Mouse (Mus musculus) kidney, adult 2 months (tissue): ENCODE results near the gene Srcin1. TPM values are rescaled to one million over a fixed set of nuclear protein-coding genes. Genes with fewer than 3 reads are reported as not detected.

Experiments used
- DNase-seq: peaks from one replicate; pipeline ENCODE4 v3.0.0; 2021
- H3K27ac ChIP-seq: fragments of 200-500 bp; 2 replicates; pipeline ENCODE4 v1.5.1; 2012; ENCODE audit warnings: low read depth, low read length, control low read depth, inconsistent platforms; ENCODE audit not compliant: insufficient read depth
- H3K27me3 ChIP-seq: fragments of 200-500 bp; replicated peaks from 2 replicates; pipeline ENCODE4 v1.6.1; 2012; ENCODE audit warnings: mild to moderate bottlenecking, moderate library complexity, low read length, inconsistent platforms; ENCODE audit not compliant: control insufficient read depth, insufficient read depth
- H3K36me3 ChIP-seq: fragments of 200-500 bp; 2 replicates; pipeline ENCODE4 v1.6.1; 2012; ENCODE audit warnings: mild to moderate bottlenecking, moderate library complexity, low read length, inconsistent platforms; ENCODE audit not compliant: control insufficient read depth, insufficient read depth
- H3K4me1 ChIP-seq: fragments of 200-500 bp; 2 replicates; pipeline ENCODE4 v1.6.1; 2011; ENCODE audit warnings: low read length; ENCODE audit not compliant: control insufficient read depth, insufficient read depth
- H3K4me3 ChIP-seq: fragments of 200-500 bp; 2 replicates; pipeline ENCODE4 v1.5.1; 2011; ENCODE audit warnings: mild to moderate bottlenecking, low read depth, low read length, control low read depth; ENCODE audit not compliant: insufficient read depth
- CTCF ChIP-seq: fragments of 200-500 bp; conservative IDR thresholded peaks from 2 replicates; pipeline ENCODE4 v1.5.1; 2011; ENCODE audit warnings: low read depth, mild to moderate bottlenecking, control low read depth, low read length, moderate library complexity, mixed read lengths; ENCODE audit not compliant: insufficient read depth, insufficient read length
- POLR2A ChIP-seq: fragments of 200-500 bp; IDR thresholded peaks from one replicate; pipeline ENCODE4 v1.6.1; 2011; ENCODE audit warnings: low read depth, low read length, control low read depth
- WGBS: fragments of 180-500 bp; shearing (Covaris S2); methylation state at CpG from one replicate; pipeline ENCODE4 v1.1.7; 2018; 5-methylcytosine and 5-hydroxymethylcytosine counted together
- polyA plus RNA-seq: library from polyadenylated mRNA; depleted of rRNA; stranded (reverse); fragments of >200 nt; gene quantifications from 2 replicates; pipeline ENCODE4 v1.2.3, GENCODE M21; 2012

Srcin1 gene
- polyA plus RNA-seq, 1 experiment, result 13.0 TPM

GRCm38 (mm10) chr11:97528282-97528808 lies 47.6 kb downstream of the Srcin1 start:
- 0 out of 2 replicates have a peak overlapping the region, but pooled peaks have one; percentile 5 for H3K27ac ChIP-seq
- no peaks in the 10 kb centered on the region; the same call in 1 of the 2 replicates for H3K4me1 ChIP-seq
- no peaks in the 10 kb centered on the region for H3K36me3 ChIP-seq
- 56% methylated on average over 18 of the region's 18 CpGs for WGBS
- TF ChIP-seq POLR2A (no peak), CTCF (no peak)
- H3K4me3 ChIP-seq, result no peak overlapping the region
- peak; percentile 92 for DNase-seq
- no peaks in the 10 kb centered on the region for H3K27me3 ChIP-seq

- DNase-seq, result no peak
- Histone ChIP-seq H3K4me3 (no peak overlapping the region), H3K27ac (no peak overlapping the region), H3K36me3 (no peaks in the 10 kb centered on the region), H3K27me3 (no peaks in the 10 kb centered on the region), H3K4me1 (peaks cover 13% of the 10 kb centered on the region)
- TF ChIP-seq CTCF (no peak), POLR2A (no peak)
- 95% methylated on average over 6 of the region's 6 CpGs for WGBS
These were observed 50.7 kb downstream of the Srcin1 start for GRCm38 (mm10) chr11:97525313-97525712.

DNA sequence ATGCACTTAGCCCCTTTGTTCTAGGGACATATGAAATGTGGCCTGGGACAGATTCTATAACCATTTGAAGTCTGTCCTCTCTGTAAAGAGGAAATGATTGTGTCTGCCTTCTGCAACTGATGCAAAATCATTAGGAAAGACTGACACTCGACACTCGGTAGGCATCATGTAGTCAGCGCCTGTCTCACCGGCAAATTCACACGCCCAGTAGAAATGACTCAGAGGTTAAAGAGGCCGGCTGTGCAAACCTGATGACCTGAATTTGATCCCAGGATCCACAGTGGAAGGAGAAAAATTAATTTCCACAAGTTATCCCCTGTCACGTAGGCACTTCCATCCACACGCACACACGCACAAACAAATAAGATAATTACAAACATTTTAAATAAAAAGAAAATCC lies 51.7 kb downstream of the Srcin1 start:
- 56% methylated on average over 9 of the region's 9 CpGs for WGBS
- Histone ChIP-seq H3K27ac (peak overlapping the region; percentile 34; the same call in 1 of the 2 replicates), H3K4me3 (no peak overlapping the region), H3K4me1 (peaks cover 13% of the 10 kb centered on the region), H3K27me3 (no peaks in the 10 kb centered on the region), H3K36me3 (no peaks in the 10 kb centered on the region)
- TF ChIP-seq CTCF, result no peak
- no peak for TF ChIP-seq POLR2A
- no peak for DNase-seq

- peak; percentile 89 for DNase-seq
- no peak for TF ChIP-seq CTCF
- no peak for TF ChIP-seq POLR2A
- WGBS, result 9% methylated on average over 1 of the region's 1 CpGs
These were observed 52.1 kb downstream of the Srcin1 start for GRCm38 (mm10) chr11:97523827-97524261.

GRCm38 (mm10) chr11:97523107-97523506 lies 52.9 kb downstream of the Srcin1 start:
- H3K27ac ChIP-seq, result no peak overlapping the region
- no peaks in the 10 kb centered on the region for H3K27me3 ChIP-seq
- no peak overlapping the region for H3K4me3 ChIP-seq
- peaks cover 13% of the 10 kb centered on the region for H3K4me1 ChIP-seq
- TF ChIP-seq CTCF (no peak), POLR2A (no peak)
- 87% methylated on average over 14 of the region's 14 CpGs for WGBS
- no peak for DNase-seq
- H3K36me3 ChIP-seq, result no peaks in the 10 kb centered on the region

More at GRCm38 (mm10) chr11:97523827-97524261, 52.1 kb downstream of the Srcin1 start:
- no peaks in the 10 kb centered on the region for H3K27me3 ChIP-seq
- peak overlapping the region; percentile 34; the same call in 1 of the 2 replicates for H3K27ac ChIP-seq
- peaks cover 13% of the 10 kb centered on the region for H3K4me1 ChIP-seq
- H3K36me3 ChIP-seq, result no peaks in the 10 kb centered on the region
- no peak overlapping the region for H3K4me3 ChIP-seq

DNA sequence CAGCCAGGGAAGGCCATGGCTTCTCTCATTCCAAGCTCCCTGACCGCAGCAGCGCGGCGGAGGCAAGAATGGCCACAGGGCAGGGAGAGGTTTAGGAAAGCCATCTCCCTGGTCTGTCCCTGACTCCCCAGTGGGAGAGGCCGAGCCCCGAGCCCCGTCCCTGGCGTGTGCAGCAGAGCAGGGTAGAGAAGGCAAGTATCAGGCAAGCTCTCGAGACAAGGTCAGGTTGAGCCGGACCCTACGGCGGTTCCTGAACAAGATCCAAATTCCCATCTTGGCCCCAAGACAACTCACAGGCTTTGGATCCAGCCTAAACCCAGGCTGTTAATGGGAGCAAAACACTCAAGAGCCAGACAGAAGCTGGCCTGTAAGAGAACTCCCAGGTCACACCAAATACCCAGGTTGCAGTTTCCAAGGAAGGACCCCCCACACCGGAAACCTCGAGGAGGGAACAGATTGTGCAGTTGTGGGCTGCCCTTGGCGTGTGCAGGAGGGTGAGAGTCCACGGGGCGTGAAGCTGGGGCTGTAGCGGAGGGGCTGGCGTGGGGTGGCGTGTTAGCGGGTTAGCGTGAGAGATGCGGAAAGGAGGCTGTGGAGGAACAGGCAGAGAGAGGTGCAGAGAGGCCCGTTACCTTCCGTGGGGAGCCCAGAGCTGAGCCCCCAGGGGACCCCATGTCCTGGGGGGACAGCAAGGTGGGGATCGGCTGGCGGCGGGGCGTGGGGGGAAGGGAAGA lies 54.1 kb downstream of the Srcin1 start:
- H3K27ac ChIP-seq, result no peak overlapping the region
- peak; percentile 81 for DNase-seq
- H3K4me3 ChIP-seq, result no peak overlapping the region
- TF ChIP-seq CTCF (no peak), POLR2A (no peak)
- H3K36me3 ChIP-seq, result no peaks in the 10 kb centered on the region
- H3K27me3 ChIP-seq, result no peaks in the 10 kb centered on the region
- WGBS, result 69% methylated on average over 29 of the region's 29 CpGs
- H3K4me1 ChIP-seq, result peaks cover 13% of the 10 kb centered on the region

- 75% methylated on average over 7 of the region's 7 CpGs for WGBS
- Histone ChIP-seq H3K27me3 (no peaks in the 10 kb centered on the region), H3K27ac (no peak overlapping the region), H3K4me3 (no peak overlapping the region), H3K36me3 (no peaks in the 10 kb centered on the region), H3K4me1 (peaks cover 13% of the 10 kb centered on the region)
- no peak for TF ChIP-seq CTCF
- no peak for TF ChIP-seq POLR2A
- DNase-seq, result peak; percentile 91
These were observed 55.4 kb downstream of the Srcin1 start for GRCm38 (mm10) chr11:97520541-97520940.
